Mouse (Mus musculus) megakaryocyte-erythroid progenitor cell, adult 5-6 weeks (primary cell): ENCODE results near the gene Cks1b. TPM values are rescaled to one million over a fixed set of nuclear protein-coding genes. Genes with fewer than 3 reads are reported as not detected.

Experiments
- total RNA-seq, 2 experiments: library from RNA; stranded (forward) in 1 of 2; stranded (reverse) in 1 of 2; fragments of 200-1000, 215-1000 nt in 1 of 2; fragments of >200 nt in 1 of 2; fragmentation: Nextera tagmentation in 1 of 2; gene quantifications; 2 replicates each; pipeline ENCODE4 v1.2.3; 2014 to 2017

The Cks1b gene
- total RNA-seq, 2 experiments from 2014 or later = 127 to 237 TPM

Other genes with a start within 250 kb of the Cks1b start
- 86.7 and 129 TPM in 2 replicates for gene Scamp3, start 240.9 kb downstream of the Cks1b start, total RNA-seq (2014; fragmentation: Nextera tagmentation)
- gene Scamp3, start 240.9 kb downstream of the Cks1b start, total RNA-seq (2017) = 32.8 and 34.8 TPM in 2 replicates
- gene Fam189b, start 235.2 kb downstream of the Cks1b start, total RNA-seq (2014; fragmentation: Nextera tagmentation) = 28.1 and 39.1 TPM in 2 replicates
- 6.9 and 13.7 TPM in 2 replicates for gene Fam189b, start 235.2 kb downstream of the Cks1b start, total RNA-seq (2017)
- 39.6 and 41.4 TPM in 2 replicates for gene Gba, start 215.5 kb downstream of the Cks1b start, total RNA-seq (2014; fragmentation: Nextera tagmentation)
- gene Gba, start 215.5 kb downstream of the Cks1b start, total RNA-seq (2017) = 36.5 and 44.3 TPM in 2 replicates
- gene Thbs3, start 203.2 kb downstream of the Cks1b start, total RNA-seq (2014; fragmentation: Nextera tagmentation) = 4.0 TPM in 1 of 2 replicates, not detected in the other
- gene Thbs3, start 203.2 kb downstream of the Cks1b start, total RNA-seq (2017) = 0.57 and 1.7 TPM in 2 replicates
- gene Mtx1, start 191.3 kb downstream of the Cks1b start, total RNA-seq (2014; fragmentation: Nextera tagmentation) = 114 and 122 TPM in 2 replicates
- gene Mtx1, start 191.3 kb downstream of the Cks1b start, total RNA-seq (2017) = 68.1 and 92.8 TPM in 2 replicates
- not detected in 2 replicates for gene Muc1, start 189.3 kb downstream of the Cks1b start, total RNA-seq (2014; fragmentation: Nextera tagmentation)
- not detected in 2 replicates for gene Muc1, start 189.3 kb downstream of the Cks1b start, total RNA-seq (2017)
- 127 and 147 TPM in 2 replicates for gene Krtcap2, start 172.4 kb downstream of the Cks1b start, total RNA-seq (2014; fragmentation: Nextera tagmentation)
- 119 and 124 TPM in 2 replicates for gene Krtcap2, start 172.4 kb downstream of the Cks1b start, total RNA-seq (2017)
- gene Trim46, start 172.1 kb downstream of the Cks1b start, total RNA-seq (2014; fragmentation: Nextera tagmentation) = not detected in 2 replicates
- not detected in 2 replicates for gene Trim46, start 172.1 kb downstream of the Cks1b start, total RNA-seq (2017)
- 44.2 and 75.7 TPM in 2 replicates for gene Dpm3, start 159.0 kb downstream of the Cks1b start, total RNA-seq (2014; fragmentation: Nextera tagmentation)
- 30.1 and 90.9 TPM in 2 replicates for gene Dpm3, start 159.0 kb downstream of the Cks1b start, total RNA-seq (2017)
- gene Slc50a1, start 147.8 kb downstream of the Cks1b start, total RNA-seq (2014; fragmentation: Nextera tagmentation) = 35.4 and 66.5 TPM in 2 replicates
- gene Slc50a1, start 147.8 kb downstream of the Cks1b start, total RNA-seq (2017) = 31.4 and 50.3 TPM in 2 replicates
- gene Efna1, start 137.2 kb downstream of the Cks1b start, total RNA-seq (2014; fragmentation: Nextera tagmentation) = not detected in 2 replicates
- gene Efna1, start 137.2 kb downstream of the Cks1b start, total RNA-seq (2017) = not detected in 2 replicates
- not detected in 2 replicates for gene Efna3, start 95.4 kb downstream of the Cks1b start, total RNA-seq (2014; fragmentation: Nextera tagmentation)
- not detected in 2 replicates for gene Efna3, start 95.4 kb downstream of the Cks1b start, total RNA-seq (2017)
- gene Efna4, start 80.4 kb downstream of the Cks1b start, total RNA-seq (2014; fragmentation: Nextera tagmentation) = 0.30 TPM in 1 of 2 replicates, not detected in the other
- gene Efna4, start 80.4 kb downstream of the Cks1b start, total RNA-seq (2017) = 0.30 TPM in 1 of 2 replicates, not detected in the other
- gene Adam15, start 68.4 kb downstream of the Cks1b start, total RNA-seq (2014; fragmentation: Nextera tagmentation) = 7.4 and 11.4 TPM in 2 replicates
- 2.3 and 6.4 TPM in 2 replicates for gene Adam15, start 68.4 kb downstream of the Cks1b start, total RNA-seq (2017)
- not detected in 2 replicates for gene Dcst2, start 56.4 kb downstream of the Cks1b start, total RNA-seq (2014; fragmentation: Nextera tagmentation)
- gene Dcst2, start 56.4 kb downstream of the Cks1b start, total RNA-seq (2017) = not detected in 2 replicates
- not detected in 2 replicates for gene Dcst1, start 53.1 kb downstream of the Cks1b start, total RNA-seq (2014; fragmentation: Nextera tagmentation)
- gene Dcst1, start 53.1 kb downstream of the Cks1b start, total RNA-seq (2017) = not detected in 2 replicates
- 5.0 and 6.6 TPM in 2 replicates for gene Zbtb7b, start 23.6 kb downstream of the Cks1b start, total RNA-seq (2014; fragmentation: Nextera tagmentation)
- 7.3 and 11.5 TPM in 2 replicates for gene Zbtb7b, start 23.6 kb downstream of the Cks1b start, total RNA-seq (2017)
- 3.5 and 3.6 TPM in 2 replicates for gene Lenep, start 15.6 kb downstream of the Cks1b start, total RNA-seq (2014; fragmentation: Nextera tagmentation)
- not detected in 2 replicates for gene Lenep, start 15.6 kb downstream of the Cks1b start, total RNA-seq (2017)
- 24.8 and 27.7 TPM in 2 replicates for gene Flad1, start 6.5 kb downstream of the Cks1b start, total RNA-seq (2014; fragmentation: Nextera tagmentation)
- gene Flad1, start 6.5 kb downstream of the Cks1b start, total RNA-seq (2017) = 10.7 and 12.6 TPM in 2 replicates
- 95.9 and 113 TPM in 2 replicates for gene Shc1, start 60 bp upstream of the Cks1b start, total RNA-seq (2014; fragmentation: Nextera tagmentation)
- gene Shc1, start 60 bp upstream of the Cks1b start, total RNA-seq (2017) = 40.2 and 68.5 TPM in 2 replicates
- gene Pygo2, start 11.8 kb upstream of the Cks1b start, total RNA-seq (2014; fragmentation: Nextera tagmentation) = 38.5 and 42.2 TPM in 2 replicates
- gene Pygo2, start 11.8 kb upstream of the Cks1b start, total RNA-seq (2017) = 9.6 and 19.9 TPM in 2 replicates
- gene Pbxip1, start 18.3 kb upstream of the Cks1b start, total RNA-seq (2014; fragmentation: Nextera tagmentation) = 7.5 and 8.2 TPM in 2 replicates
- gene Pbxip1, start 18.3 kb upstream of the Cks1b start, total RNA-seq (2017) = 14.6 and 30.4 TPM in 2 replicates
- 29.1 and 66.3 TPM in 2 replicates for gene Pmvk, start 36.2 kb upstream of the Cks1b start, total RNA-seq (2014; fragmentation: Nextera tagmentation)
- 28.2 and 33.5 TPM in 2 replicates for gene Pmvk, start 36.2 kb upstream of the Cks1b start, total RNA-seq (2017)
- gene Kcnn3, start 101.8 kb upstream of the Cks1b start, total RNA-seq (2014; fragmentation: Nextera tagmentation) = not detected in 2 replicates
- gene Kcnn3, start 101.8 kb upstream of the Cks1b start, total RNA-seq (2017) = not detected in 2 replicates